Mouse (Mus musculus) limb, embryonic 14.5 days (tissue): ENCODE data around the gene Enpep. TPM values are rescaled to one million over a fixed set of nuclear protein-coding genes. Genes with fewer than 3 reads are reported as not detected.

Experiments used
- ATAC-seq: fragments of 200-750 bp; cut with Nextera tagmentation; 2 replicates; pipeline ENCODE4 v1.8.0; 2017; ENCODE audit warnings: low read depth, moderate number of reproducible peaks, moderate TSS enrichment; ENCODE audit not compliant: low FRiP score
- DNase-seq: peaks from one replicate; pipeline ENCODE4 v3.0.0-alpha.2; 2015; ENCODE audit warnings: low spot score
- H3K27ac ChIP-seq: fragments of 300-500 bp; sonication (generic); replicated peaks from 2 replicates; pipeline ENCODE4 v1.5.1; 2014; ENCODE audit warnings: low read depth, mild to moderate bottlenecking, low read length, moderate library complexity, mixed read lengths
- H3K27me3 ChIP-seq: fragments of 300-500 bp; sonication (generic); 2 replicates; pipeline ENCODE4 v1.6.1; 2014; ENCODE audit warnings: low read length, mixed read lengths; ENCODE audit not compliant: control insufficient read depth, insufficient read depth
- H3K36me3 ChIP-seq: fragments of 300-500 bp; sonication (generic); 2 replicates; pipeline ENCODE4 v1.6.1; 2014; ENCODE audit warnings: mild to moderate bottlenecking, low read length, moderate library complexity, mixed read lengths; ENCODE audit not compliant: control insufficient read depth, insufficient read depth
- H3K4me1 ChIP-seq: fragments of 300-500 bp; sonication (generic); 2 replicates; pipeline ENCODE4 v1.6.1; 2014; ENCODE audit warnings: antibody characterized with exemption, low read length, mixed read lengths; ENCODE audit not compliant: control insufficient read depth, insufficient read depth
- H3K4me2 ChIP-seq: fragments of 300-500 bp; sonication (generic); replicated peaks from 2 replicates; pipeline ENCODE4 v1.6.1; 2014; ENCODE audit warnings: low read depth, mild to moderate bottlenecking, low read length, moderate library complexity; ENCODE audit not compliant: severe bottlenecking
- H3K4me3 ChIP-seq: fragments of 300-500 bp; sonication (generic); replicated peaks from 2 replicates; pipeline ENCODE4 v1.5.1; 2014; ENCODE audit warnings: low read length
- H3K9ac ChIP-seq: fragments of 300-500 bp; sonication (generic); 2 replicates; pipeline ENCODE4 v1.6.1; 2014; ENCODE audit warnings: mild to moderate bottlenecking, low read depth, low read length, moderate library complexity; ENCODE audit not compliant: severe bottlenecking
- H3K9me3 ChIP-seq: fragments of 300-500 bp; sonication (generic); 2 replicates; pipeline ENCODE4 v1.6.1; 2016; ENCODE audit warnings: low read length; ENCODE audit not compliant: control insufficient read depth
- POLR2A ChIP-seq: fragments of 200-500 bp; IDR thresholded peaks from 2 replicates; pipeline ENCODE4 v1.8.0; 2012; ENCODE audit warnings: inconsistent platforms, mild to moderate bottlenecking, moderate library complexity, borderline replicate concordance; ENCODE audit not compliant: insufficient read depth, insufficient read length; ENCODE audit errors: extremely low read depth
- WGBS: fragments of 180-500 bp; shearing (Covaris S2); extraction: QIAGEN DNeasy Blood & Tissue Kit; methylation state at CpG from one replicate; pipeline ENCODE4 v1.1.7; 2014; 5-methylcytosine and 5-hydroxymethylcytosine counted together
- polyA plus RNA-seq, 2 experiments: library from polyadenylated mRNA; depleted of rRNA in 1 of 2; stranded (reverse) in 1 of 2; unstranded in 1 of 2; fragments of >200 nt; fragmentation: Nextera tagmentation in 1 of 2; extraction: Ambion mirVana in 1 of 2; gene quantifications; 2 replicates each; pipeline versions ENCODE4 v1.2.1 to v1.2.3; 2012 to 2014

The Enpep gene
- polyA plus RNA-seq, 2 experiments = 1.7 to 3.1 TPM

- Histone ChIP-seq H3K9ac (no peak overlapping the region), H3K4me1 (no peaks in the 10 kb centered on the region), H3K4me2 (no peak overlapping the region), H3K27me3 (no peaks in the 10 kb centered on the region), H3K27ac (no peak overlapping the region), H3K36me3 (no peaks in the 10 kb centered on the region), H3K9me3 (no peaks in the 10 kb centered on the region), H3K4me3 (no peak overlapping the region)
- ATAC-seq (no peak), DNase-seq (peak; percentile 28)
- 48% methylated on average over 10 of the region's 10 CpGs for WGBS
- no peak for TF ChIP-seq POLR2A
These were observed 14.8 kb upstream of the Enpep start for GRCm38 (mm10) chr3:129347277-129347676.

- no peaks in the 10 kb centered on the region for H3K36me3 ChIP-seq
- 75% methylated on average over 1 of the region's 1 CpGs for WGBS
- H3K9me3 ChIP-seq = no peaks in the 10 kb centered on the region
- DNase-seq (no peak), ATAC-seq (no peak)
- H3K27ac ChIP-seq = no peak overlapping the region
- no peak for TF ChIP-seq POLR2A
- no peaks in the 10 kb centered on the region for H3K4me1 ChIP-seq
- no peak overlapping the region for H3K4me3 ChIP-seq
- no peak overlapping the region for H3K4me2 ChIP-seq
- no peaks in the 10 kb centered on the region for H3K27me3 ChIP-seq
- H3K9ac ChIP-seq = no peak overlapping the region
These were observed 10.2 kb upstream of the Enpep start for GRCm38 (mm10) chr3:129342767-129343166.

GRCm38 (mm10) chr3:129341066-129341465, 8.5 kb upstream of the Enpep start:
- H3K36me3 ChIP-seq = no peaks in the 10 kb centered on the region
- H3K9ac ChIP-seq = no peak overlapping the region
- H3K9me3 ChIP-seq = no peaks in the 10 kb centered on the region
- H3K4me2 ChIP-seq = no peak overlapping the region
- TF ChIP-seq POLR2A = no peak
- ATAC-seq (no peak), DNase-seq (no peak)
- no peaks in the 10 kb centered on the region for H3K4me1 ChIP-seq
- H3K27me3 ChIP-seq = no peaks in the 10 kb centered on the region
- H3K4me3 ChIP-seq = no peak overlapping the region
- H3K27ac ChIP-seq = no peak overlapping the region

GRCm38 (mm10) chr3:129338296-129339091, 6.0 kb upstream of the Enpep start:
- no peaks in the 10 kb centered on the region for H3K4me1 ChIP-seq
- DNase-seq (peak; percentile 22), ATAC-seq (no peak)
- no peak for TF ChIP-seq POLR2A
- H3K9ac ChIP-seq = no peak overlapping the region
- H3K9me3 ChIP-seq = no peaks in the 10 kb centered on the region
- no peaks in the 10 kb centered on the region for H3K36me3 ChIP-seq
- 35% methylated on average over 14 of the region's 14 CpGs for WGBS
- H3K27ac ChIP-seq = no peak overlapping the region
- H3K4me2 ChIP-seq = no peak overlapping the region
- no peak overlapping the region for H3K4me3 ChIP-seq
- H3K27me3 ChIP-seq = no peaks in the 10 kb centered on the region

- H3K4me2 ChIP-seq = peak overlapping the region; percentile 46
- WGBS = 54% methylated on average over 7 of the region's 7 CpGs
- peaks cover 12% of the 10 kb centered on the region for H3K4me1 ChIP-seq
- H3K4me3 ChIP-seq = peak overlapping the region; percentile 21
- H3K36me3 ChIP-seq = no peaks in the 10 kb centered on the region
- H3K27me3 ChIP-seq = no peaks in the 10 kb centered on the region
- H3K27ac ChIP-seq = no peak overlapping the region
- DNase-seq (no peak), ATAC-seq (no peak)
- no peaks in the 10 kb centered on the region for H3K9me3 ChIP-seq
- no peak for TF ChIP-seq POLR2A
- no peak overlapping the region for H3K9ac ChIP-seq
These were observed 378 bp downstream of the Enpep start for GRCm38 (mm10) chr3:129332142-129332541.
